Mouse (Mus musculus) midbrain, embryonic 13.5 days (tissue): ENCODE measurements around the gene Ruvbl2. TPM values are rescaled to one million over a fixed set of nuclear protein-coding genes. Genes with fewer than 3 reads are reported as not detected.
"Not testable (repeated sequence)": the region's sequence is repeated elsewhere in the genome, so short reads cannot be mapped to it uniquely, and the experiment has no call there.

Source experiments
- ATAC-seq: fragments of 200-750 bp; cut with Nextera tagmentation; 2 replicates; pipeline ENCODE4 v1.8.0; 2017; ENCODE audit warnings: mild to moderate bottlenecking, moderate TSS enrichment, moderate library complexity
- H3K27ac ChIP-seq: fragments of 300-500 bp; sonication (generic); 2 replicates; pipeline ENCODE4 v1.5.1; 2015; ENCODE audit warnings: inconsistent platforms, mild to moderate bottlenecking, moderate library complexity
- H3K27me3 ChIP-seq: fragments of 300-500 bp; sonication (generic); 2 replicates; pipeline ENCODE4 v1.6.1; 2015; ENCODE audit warnings: mild to moderate bottlenecking, inconsistent platforms
- H3K36me3 ChIP-seq: fragments of 300-500 bp; sonication (generic); 2 replicates; pipeline ENCODE4 v1.6.1; 2015; ENCODE audit warnings: mild to moderate bottlenecking, inconsistent platforms
- H3K4me1 ChIP-seq: fragments of 300-500 bp; sonication (generic); replicated peaks from 2 replicates; pipeline ENCODE4 v1.6.1; 2015; ENCODE audit warnings: inconsistent platforms
- H3K4me2 ChIP-seq: fragments of 300-500 bp; sonication (generic); replicated peaks from 2 replicates; pipeline ENCODE4 v1.6.1; 2015; ENCODE audit warnings: moderate library complexity, mild to moderate bottlenecking, inconsistent platforms
- H3K4me3 ChIP-seq: fragments of 300-500 bp; sonication (generic); replicated peaks from 2 replicates; pipeline ENCODE4 v1.5.1; 2015; ENCODE audit warnings: mild to moderate bottlenecking, inconsistent platforms
- H3K9ac ChIP-seq: fragments of 300-500 bp; sonication (generic); replicated peaks from 2 replicates; pipeline ENCODE4 v1.6.1; 2015; ENCODE audit warnings: mild to moderate bottlenecking, inconsistent platforms
- H3K9me3 ChIP-seq: fragments of 300-500 bp; sonication (generic); 2 replicates; pipeline ENCODE4 v1.6.1; 2016; ENCODE audit warnings: mild to moderate bottlenecking, inconsistent platforms
- WGBS: fragments of 180-500 bp; shearing (Covaris S2); methylation state at CpG from one replicate; pipeline ENCODE4 v1.1.7; 2015; 5-methylcytosine and 5-hydroxymethylcytosine counted together
- polyA plus RNA-seq: library from polyadenylated mRNA; unstranded; fragments of >200 nt; fragmentation: Nextera tagmentation; extraction: Ambion mirVana; gene quantifications from 2 replicates; pipeline ENCODE4 v1.2.1, GENCODE M21; 2015

Ruvbl2 gene
- polyA plus RNA-seq, 1 experiment from 2014 or later: 123 TPM

GRCm38 (mm10) chr7:45405091-45406075, 32.5 kb downstream of the Ruvbl2 start, which contains the start of gene Kcna7:
Gene Kcna7, plus strand, starts transcription at chr7:45405653.
- Histone ChIP-seq H3K4me1 (peaks cover 12% of the 10 kb centered on the region), H3K9ac (peak within 1 kb of the TSS; percentile 48; the same call in 1 of the 2 replicates), H3K36me3 (no peaks in the 10 kb centered on the region), H3K27me3 (peaks cover 57% of the 10 kb centered on the region), H3K27ac (no peak within 1 kb of the TSS), H3K9me3 (no peaks in the 10 kb centered on the region; the same call in 1 of the 2 replicates), H3K4me3 (peak within 1 kb of the TSS; percentile 31), H3K4me2 (peak within 1 kb of the TSS; percentile 48)
- ATAC-seq: no peak
- WGBS: 10% methylated on average over 28 of the region's 28 CpGs

- no peak overlapping the region for H3K27ac ChIP-seq
- no peaks in the 10 kb centered on the region; the same call in 1 of the 2 replicates for H3K9me3 ChIP-seq
Observed at GRCm38 (mm10) chr7:45403532-45404261, 34.2 kb downstream of the Ruvbl2 start.

GRCm38 (mm10) chr7:45401521-45402085, 36.3 kb downstream of the Ruvbl2 start:
- 68% methylated on average over 10 of the region's 10 CpGs for WGBS
- Histone ChIP-seq H3K9me3 (no peaks in the 10 kb centered on the region; the same call in 1 of the 2 replicates), H3K27me3 (peaks cover 19% of the 10 kb centered on the region), H3K4me1 (peaks cover 12% of the 10 kb centered on the region), H3K36me3 (no peaks in the 10 kb centered on the region), H3K4me2 (no peak overlapping the region), H3K27ac (no peak overlapping the region), H3K9ac (no peak overlapping the region), H3K4me3 (no peak overlapping the region)
- no peak for ATAC-seq

More at GRCm38 (mm10) chr7:45403532-45404261, 34.2 kb downstream of the Ruvbl2 start:
- Histone ChIP-seq H3K4me1 (peaks cover 12% of the 10 kb centered on the region), H3K36me3 (no peaks in the 10 kb centered on the region), H3K27me3 (peaks cover 40% of the 10 kb centered on the region), H3K9ac (no peak overlapping the region), H3K4me3 (no peak overlapping the region), H3K4me2 (no peak overlapping the region)
- ATAC-seq: no peak
- WGBS: 48% methylated on average over 6 of the region's 6 CpGs

- no peak overlapping the region for H3K4me2 ChIP-seq
- peaks cover 10% of the 10 kb centered on the region for H3K36me3 ChIP-seq
- no peak overlapping the region for H3K4me3 ChIP-seq
- H3K9me3 ChIP-seq: no peaks in the 10 kb centered on the region
- no peak overlapping the region for H3K9ac ChIP-seq
- no peak for ATAC-seq
- H3K27me3 ChIP-seq: no peaks in the 10 kb centered on the region
- H3K27ac ChIP-seq: no peak overlapping the region
- peaks cover 26% of the 10 kb centered on the region for H3K4me1 ChIP-seq
- WGBS: 78% methylated on average over 2 of the region's 2 CpGs
Observed at GRCm38 (mm10) chr7:45396787-45397186, 41.1 kb downstream of the Ruvbl2 start.

GRCm38 (mm10) chr7:45396337-45396775, 41.5 kb downstream of the Ruvbl2 start:
- H3K27ac ChIP-seq: peak overlapping the region; percentile 85
- ATAC-seq: peak; percentile 38
- H3K4me3 ChIP-seq: peak overlapping the region; percentile 40
- WGBS: 9% methylated on average over 3 of the region's 3 CpGs
- H3K27me3 ChIP-seq, H3K9me3 ChIP-seq: not testable (repeated sequence)
- peaks cover 26% of the 10 kb centered on the region for H3K4me1 ChIP-seq
- peaks cover 13% of the 10 kb centered on the region for H3K36me3 ChIP-seq
- peak overlapping the region; percentile 61 for H3K9ac ChIP-seq
- peak overlapping the region; percentile 59 for H3K4me2 ChIP-seq

GRCm38 (mm10) chr7:45395578-45396336, 42.1 kb downstream of the Ruvbl2 start, which contains the start of gene Snrnp70:
Gene Snrnp70, minus strand, starts transcription at chr7:45395742.
- H3K9me3 ChIP-seq: no peaks in the 10 kb centered on the region
- peak within 1 kb of the TSS; percentile 79 for H3K4me3 ChIP-seq
- H3K4me1 ChIP-seq: peaks cover 26% of the 10 kb centered on the region
- H3K9ac ChIP-seq: peak within 1 kb of the TSS; percentile 90
- peak within 1 kb of the TSS; percentile 99 for H3K4me2 ChIP-seq
- WGBS: under 1% methylated on average over 60 of the region's 60 CpGs
- peak within 1 kb of the TSS; percentile 96 for H3K27ac ChIP-seq
- H3K36me3 ChIP-seq: peaks cover 18% of the 10 kb centered on the region
- H3K27me3 ChIP-seq: no peaks in the 10 kb centered on the region
- ATAC-seq: peak; percentile 98

- H3K4me1 ChIP-seq: peaks cover 26% of the 10 kb centered on the region
- no peaks in the 10 kb centered on the region for H3K9me3 ChIP-seq
- H3K27ac ChIP-seq: peak overlapping the region; percentile 96
- peak overlapping the region; percentile 99 for H3K4me2 ChIP-seq
- peaks cover 24% of the 10 kb centered on the region for H3K36me3 ChIP-seq
- peak; percentile 84 for ATAC-seq
- H3K27me3 ChIP-seq: no peaks in the 10 kb centered on the region
- H3K4me3 ChIP-seq: peak overlapping the region; percentile 79
- WGBS: 0% methylated on average over 16 of the region's 20 CpGs
- H3K9ac ChIP-seq: peak overlapping the region; percentile 90
Observed at GRCm38 (mm10) chr7:45395129-45395541, 42.8 kb downstream of the Ruvbl2 start.

- H3K27ac ChIP-seq: no peak overlapping the region
- no peak overlapping the region for H3K4me2 ChIP-seq
- H3K4me3 ChIP-seq: no peak overlapping the region
- no peak for ATAC-seq
- peaks cover 99% of the 10 kb centered on the region for H3K36me3 ChIP-seq
- H3K9me3 ChIP-seq: no peaks in the 10 kb centered on the region
- 96% methylated on average over 3 of the region's 3 CpGs for WGBS
- no peak overlapping the region for H3K9ac ChIP-seq
- no peaks in the 10 kb centered on the region for H3K27me3 ChIP-seq
- H3K4me1 ChIP-seq: no peaks in the 10 kb centered on the region
Observed at GRCm38 (mm10) chr7:45386077-45386476, 51.8 kb downstream of the Ruvbl2 start.

- Histone ChIP-seq H3K4me2 (no peak overlapping the region), H3K9me3 (no peaks in the 10 kb centered on the region), H3K27me3 (no peaks in the 10 kb centered on the region), H3K36me3 (peaks cover 89% of the 10 kb centered on the region), H3K27ac (no peak overlapping the region), H3K4me3 (no peak overlapping the region), H3K9ac (no peak overlapping the region), H3K4me1 (no peaks in the 10 kb centered on the region; the same call in 1 of the 2 replicates)
- ATAC-seq: no peak
- WGBS: 86% methylated on average over 1 of the region's 1 CpGs
Observed at GRCm38 (mm10) chr7:45376057-45376456, 61.8 kb downstream of the Ruvbl2 start.

GRCm38 (mm10) chr7:45374620-45375019, 63.3 kb downstream of the Ruvbl2 start:
- no peak overlapping the region for H3K4me2 ChIP-seq
- H3K27me3 ChIP-seq: peaks cover 5% of the 10 kb centered on the region
- H3K4me1 ChIP-seq: peaks cover 14% of the 10 kb centered on the region
- H3K4me3 ChIP-seq: no peak overlapping the region
- H3K36me3 ChIP-seq: peaks cover 74% of the 10 kb centered on the region
- H3K9ac ChIP-seq: no peak overlapping the region
- 93% methylated on average over 8 of the region's 8 CpGs for WGBS
- H3K9me3 ChIP-seq: no peaks in the 10 kb centered on the region
- no peak overlapping the region for H3K27ac ChIP-seq
- ATAC-seq: no peak

GRCm38 (mm10) chr7:45372371-45372770, 65.5 kb downstream of the Ruvbl2 start:
- Histone ChIP-seq H3K27me3 (peaks cover 18% of the 10 kb centered on the region), H3K36me3 (peaks cover 52% of the 10 kb centered on the region), H3K4me2 (no peak overlapping the region), H3K9ac (no peak overlapping the region), H3K4me1 (peaks cover 29% of the 10 kb centered on the region), H3K27ac (no peak overlapping the region), H3K9me3 (no peaks in the 10 kb centered on the region), H3K4me3 (no peak overlapping the region)
- ATAC-seq: no peak
- 88% methylated on average over 5 of the region's 5 CpGs for WGBS
